Mouse (Mus musculus): ENCODE data around the gene Tut1. TPM values are rescaled to one million over a fixed set of nuclear protein-coding genes. Genes with fewer than 3 reads are reported as not detected.
"Not testable (repeated sequence)": the region's sequence is repeated elsewhere in the genome, so short reads cannot be mapped to it uniquely, and the experiment has no call there.

The Tut1 gene
- total RNA-seq, 4 experiments from 2014 or later: 20.5 to 26.0 (median 22.1) TPM

DNA sequence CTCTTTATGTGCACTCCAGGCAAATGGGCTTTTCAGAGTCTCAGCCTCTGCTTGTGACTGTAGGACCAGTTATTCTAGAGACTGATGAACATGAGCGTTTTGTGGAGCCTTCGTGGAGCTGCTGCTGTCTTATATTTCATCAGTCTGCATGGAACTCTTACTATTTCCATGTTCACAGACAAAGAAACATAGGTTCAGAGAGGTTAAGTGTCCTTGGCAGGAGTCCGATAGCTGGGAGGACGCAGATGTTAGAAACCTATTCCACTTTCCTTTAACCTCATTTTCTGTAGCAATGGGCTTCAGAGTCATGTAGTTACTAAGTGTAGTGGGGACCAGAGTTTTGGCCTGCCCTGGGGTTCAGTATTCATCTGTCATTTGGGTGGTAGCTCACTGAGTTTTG lies 45.6 kb downstream of the Tut1 start:
- no peak for DNase-seq (ENCODE audit: low spot score in 2 of 2)

DNA sequence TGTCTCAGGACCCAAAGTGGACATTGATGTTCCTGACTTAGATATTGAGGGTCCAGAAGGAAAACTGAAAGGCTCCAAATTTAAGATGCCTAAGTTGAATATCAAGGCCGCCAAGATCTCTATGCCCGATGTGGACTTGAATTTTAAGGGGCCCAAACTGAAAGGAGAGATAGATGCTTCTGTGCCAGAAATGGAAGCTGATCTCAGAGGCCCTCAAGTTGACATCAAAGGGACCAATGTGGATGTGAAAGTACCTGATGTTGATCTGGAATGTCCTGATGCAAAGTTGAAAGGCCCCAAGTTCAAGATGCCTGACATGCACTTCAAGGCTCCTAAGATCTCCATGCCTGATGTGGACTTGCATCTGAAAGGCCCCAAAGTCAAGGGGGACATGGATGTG lies 53.3 kb downstream of the Tut1 start:
- DNase-seq (ENCODE audit: low spot score in 2 of 2): not testable (repeated sequence)

Other genes with a start within 250 kb of the Tut1 start
- 100 to 1,000 TPM; 147 to 155 (median 150) TPM for gene Slc3a2, start 230.5 kb upstream of the Tut1 start, total RNA-seq (2022)
- gene Wdr74, start 218.0 kb upstream of the Tut1 start, total RNA-seq (2022): 10 to 100 TPM; 43.0 to 47.5 (median 45.1) TPM
- gene 1700092M07Rik, start 213.1 kb upstream of the Tut1 start, total RNA-seq (2022): 1 to 10 TPM in 2 of 4 experiments, not detected in 2; 1.4 to 2.0 TPM
- 10 to 100 TPM; 59.6 to 66.4 (median 65.6) TPM for gene Stx5a, start 212.4 kb upstream of the Tut1 start, total RNA-seq (2022)
- 10 to 100 TPM; 77.1 to 88.0 (median 80.2) TPM for gene Nxf1, start 196.8 kb upstream of the Tut1 start, total RNA-seq (2022)
- 10 to 100 TPM; 58.9 to 78.6 (median 67.2) TPM for gene Tmem223, start 182.9 kb upstream of the Tut1 start, total RNA-seq (2022)
- gene Tmem179b, start 179.4 kb upstream of the Tut1 start, total RNA-seq (2022): 10 to 100 TPM; 11.3 to 14.6 (median 12.4) TPM
- gene Taf6l, start 167.4 kb upstream of the Tut1 start, total RNA-seq (2022): 10 to 100 TPM; 13.7 to 18.1 (median 15.9) TPM
- gene Polr2g, start 155.3 kb upstream of the Tut1 start, total RNA-seq (2022): 100 to 1,000 TPM; 107 to 116 (median 109) TPM
- 1 to 10 TPM; 4.9 to 7.3 (median 5.8) TPM for gene Zbtb3, start 151.3 kb upstream of the Tut1 start, total RNA-seq (2022)
- gene Ttc9c, start 134.5 kb upstream of the Tut1 start, total RNA-seq (2022): 10 to 100 TPM; 38.5 to 40.8 (median 39.2) TPM
- gene Hnrnpul2, start 133.8 kb upstream of the Tut1 start, total RNA-seq (2022): 100 to 1,000 TPM; 113 to 120 (median 118) TPM
- not detected for gene AC129217.1, start 124.1 kb upstream of the Tut1 start, total RNA-seq (2022)
- gene Bscl2, start 116.4 kb upstream of the Tut1 start, total RNA-seq (2022): 100 to 1,000 TPM; 100 to 111 (median 105) TPM
- gene Gng3, start 114.7 kb upstream of the Tut1 start, total RNA-seq (2022): 100 to 1,000 TPM; 153 to 200 (median 171) TPM
- 1 to 10 TPM in 2 of 4 experiments, under 1 TPM in 2; 0.68 to 1.5 (median 0.96) TPM for gene Lrrn4cl, start 103.1 kb upstream of the Tut1 start, total RNA-seq (2022)
- gene Ubxn1, start 82.4 kb upstream of the Tut1 start, total RNA-seq (2022): 100 to 1,000 TPM; 110 to 127 (median 113) TPM
- gene Uqcc3, start 72.9 kb upstream of the Tut1 start, total RNA-seq (2022): 10 to 100 TPM; 30.4 to 37.2 (median 33.3) TPM
- gene Lbhd1, start 70.1 kb upstream of the Tut1 start, total RNA-seq (2022): 1 to 10 TPM; 4.7 to 9.0 (median 6.3) TPM
- gene Gm49403, start 69.9 kb upstream of the Tut1 start, total RNA-seq (2022): not detected
- gene 1810009A15Rik, start 65.0 kb upstream of the Tut1 start, total RNA-seq (2022): 10 to 100 TPM; 20.8 to 25.2 (median 21.8) TPM
- 1 to 10 TPM; 1.4 to 5.6 (median 2.6) TPM for gene Gm49416, start 64.9 kb upstream of the Tut1 start, total RNA-seq (2022)
- gene Ints5, start 60.8 kb upstream of the Tut1 start, total RNA-seq (2022): 10 to 100 TPM; 21.7 to 24.9 (median 22.1) TPM
- 100 to 1,000 TPM in 3 of 4 experiments, 10 to 100 TPM in 1; 100.0 to 104 (median 103) TPM for gene Ganab, start 55.8 kb upstream of the Tut1 start, total RNA-seq (2022)
- gene B3gat3, start 33.5 kb upstream of the Tut1 start, total RNA-seq (2022): 100 to 1,000 TPM; 155 to 175 (median 172) TPM
- gene Rom1, start 24.5 kb upstream of the Tut1 start, total RNA-seq (2022): 10 to 100 TPM in 1 of 4 experiments, 1 to 10 TPM in 3; 7.9 to 10.1 (median 8.9) TPM
- 10 to 100 TPM; 12.6 to 15.3 (median 13.8) TPM for gene Eml3, start 24.3 kb upstream of the Tut1 start, total RNA-seq (2022)
- gene Mta2, start 12.0 kb upstream of the Tut1 start, total RNA-seq (2022): 10 to 100 TPM; 46.8 to 53.8 (median 50.4) TPM
- gene Eef1g, start 13.2 kb downstream of the Tut1 start, total RNA-seq (2022): 100 to 1,000 TPM; 224 to 271 (median 243) TPM
- gene Ahnak, start 35.4 kb downstream of the Tut1 start, total RNA-seq (2022): 10 to 100 TPM; 24.9 to 29.0 (median 27.5) TPM
- gene Scgb1a1, start 134.1 kb downstream of the Tut1 start, total RNA-seq (2022): not detected
- gene Asrgl1, start 181.8 kb downstream of the Tut1 start, total RNA-seq (2022): 100 to 1,000 TPM; 131 to 150 (median 138) TPM